Mouse (Mus musculus): Measurements from ENCODE around the gene Arhgap15.
A peak's percentile ranks its signal among the peaks of the same experiment; 100 is the strongest.

The Arhgap15 gene

DNA sequence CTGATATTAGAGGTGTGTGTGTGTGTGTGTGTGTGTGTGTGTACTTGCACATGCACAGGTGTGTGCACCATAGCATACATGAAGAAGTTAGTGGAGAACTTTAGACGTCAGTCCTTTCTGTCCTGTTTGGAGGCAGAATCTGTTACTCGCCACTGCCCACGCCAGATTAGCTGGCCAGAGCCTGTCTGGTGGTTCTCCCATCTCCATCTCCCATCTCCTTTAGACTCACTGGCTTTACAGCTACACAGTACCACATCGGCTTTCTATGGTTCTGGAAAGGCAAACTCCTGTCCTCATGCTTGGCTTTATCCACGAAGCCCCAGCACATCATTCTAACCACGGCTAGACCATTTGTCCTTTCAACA lies 608.2 kb downstream of the Arhgap15 start:
- no peak for DNase-seq

GRCm38 (mm10) chr2:44380225-44380624 lies 631.6 kb downstream of the Arhgap15 start:
- no peak for DNase-seq

DNA sequence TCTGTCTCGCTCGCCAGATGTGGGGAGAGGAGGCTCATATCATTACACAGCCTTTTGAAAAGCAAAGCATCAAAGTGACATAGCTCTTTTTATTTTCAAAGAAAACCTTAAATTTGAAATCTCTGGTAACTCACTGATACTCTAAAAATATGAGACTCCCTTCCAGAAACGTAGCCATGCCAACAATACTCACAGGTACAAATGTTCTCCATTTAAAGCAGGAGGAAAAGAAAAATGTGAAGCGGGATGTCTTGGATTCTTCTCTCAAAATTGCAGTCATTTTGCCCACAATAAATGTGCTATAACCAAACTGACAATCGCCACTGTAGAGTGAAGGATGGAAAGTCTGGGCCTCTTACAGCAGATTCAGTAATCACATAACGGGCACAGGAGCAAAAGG lies 635.9 kb downstream of the Arhgap15 start:
- no peak for DNase-seq

GRCm38 (mm10) chr2:44389556-44389955 lies 640.9 kb downstream of the Arhgap15 start:
- DNase-seq: no peak

GRCm38 (mm10) chr2:44393789-44394188 lies 645.2 kb downstream of the Arhgap15 start:
- DNase-seq: no peak

DNA sequence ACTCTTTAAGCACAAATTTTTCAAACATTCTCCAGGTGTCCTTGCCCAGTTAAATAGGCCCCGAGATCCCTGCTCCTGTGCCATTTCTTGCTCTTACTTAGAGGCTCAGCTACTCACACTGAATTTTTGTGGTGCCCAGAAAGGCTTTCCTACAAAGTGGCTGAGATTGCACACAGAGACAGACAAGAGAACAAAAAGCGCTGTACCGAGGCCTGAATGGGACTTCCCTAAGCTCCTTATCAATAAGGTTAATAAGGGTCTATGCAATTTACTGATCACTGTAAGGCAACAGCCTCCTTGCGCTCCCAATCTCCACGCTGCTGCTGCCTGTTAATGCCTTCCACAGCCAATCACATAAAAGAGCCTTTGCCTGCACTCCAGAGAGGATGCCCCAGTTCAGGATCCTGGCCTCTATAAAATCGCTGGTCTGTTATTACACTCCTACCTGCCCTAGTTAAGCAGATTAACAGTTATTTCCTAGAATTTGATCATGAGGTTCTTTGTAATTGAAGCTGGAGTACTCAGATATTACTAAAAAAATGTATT lies 646.4 kb downstream of the Arhgap15 start:
- no peak for DNase-seq

DNA sequence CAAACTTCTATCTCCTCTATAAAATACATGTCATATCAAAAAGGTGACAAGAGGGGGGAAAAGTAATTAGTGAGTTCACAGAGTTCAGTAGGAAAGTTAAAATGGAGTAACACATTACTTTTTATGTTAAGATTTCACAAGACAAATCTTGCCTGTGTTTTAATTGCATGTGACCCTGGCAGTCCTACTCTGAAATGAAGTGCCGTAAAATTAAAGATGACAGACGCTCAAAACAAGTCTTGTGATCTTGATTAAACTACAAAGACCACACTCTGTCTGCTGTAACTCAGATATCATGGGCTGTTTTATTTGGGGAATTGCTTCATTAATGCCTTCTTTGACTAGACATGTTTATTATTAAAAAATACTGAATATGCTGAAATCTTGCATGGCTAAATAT lies 647.0 kb downstream of the Arhgap15 start:
- DNase-seq: no peak

- no peak for DNase-seq
Measured at GRCm38 (mm10) chr2:44397209-44397608, 648.6 kb downstream of the Arhgap15 start.

DNA sequence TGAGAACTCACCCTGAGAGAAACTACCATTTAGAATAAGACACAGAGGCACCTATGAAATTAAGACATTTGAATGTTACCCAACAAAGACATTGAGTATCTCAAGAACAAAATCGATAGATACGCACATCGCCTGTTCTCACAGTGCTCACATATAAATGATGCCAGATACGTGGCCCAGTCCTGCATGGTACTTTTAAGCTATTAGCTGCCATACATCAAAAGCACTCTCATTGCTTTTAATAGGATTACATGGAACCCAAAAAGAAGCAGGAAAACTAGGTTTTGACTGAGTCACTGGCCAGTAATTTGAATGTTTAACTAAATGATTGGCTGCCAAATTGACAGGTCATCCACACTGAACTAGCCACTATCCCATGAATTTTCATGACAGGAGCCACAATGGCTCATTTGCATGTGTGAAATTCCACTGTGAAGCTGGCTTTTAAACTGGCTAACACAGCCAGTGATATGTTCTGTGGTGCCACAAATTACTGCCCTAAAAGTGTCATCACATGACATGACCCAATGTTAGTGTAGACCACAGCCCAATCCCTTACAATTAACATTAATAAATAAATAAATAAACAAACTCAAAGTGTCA lies 649.2 kb downstream of the Arhgap15 start:
- DNase-seq: no peak

DNA sequence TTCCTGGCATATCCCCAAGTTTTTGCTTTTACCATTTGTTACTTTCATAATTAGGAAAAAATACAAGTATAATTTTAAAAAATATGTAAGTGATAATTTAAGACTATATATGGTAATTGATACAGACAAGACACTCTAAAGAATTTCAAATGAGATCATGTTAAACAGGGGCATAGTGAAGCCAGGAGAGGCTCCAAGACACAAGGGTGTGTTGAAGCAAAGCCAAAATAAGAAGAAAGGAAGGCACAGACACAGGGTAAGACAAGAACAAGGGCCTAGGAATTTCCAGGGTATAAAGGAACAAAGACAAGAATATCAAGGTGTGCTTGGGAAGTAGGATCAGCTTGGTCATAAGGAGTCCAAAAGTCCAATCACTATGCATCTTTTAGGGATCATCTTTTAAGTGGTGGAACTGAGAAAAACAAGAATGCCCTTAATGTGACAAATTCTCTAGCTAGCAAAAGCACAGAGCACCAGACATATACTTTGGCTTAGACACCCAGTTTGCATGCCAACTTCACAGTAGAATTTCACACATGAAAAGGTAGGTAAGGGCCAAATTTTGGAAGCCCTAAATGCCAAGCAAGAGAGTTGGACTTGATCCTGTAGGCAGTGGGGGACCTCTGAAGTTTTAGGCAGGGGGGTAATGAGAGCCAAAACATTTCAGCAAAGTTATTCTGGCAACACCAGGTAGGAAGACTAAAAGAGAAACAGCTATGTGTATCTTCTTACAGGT lies 650.7 kb downstream of the Arhgap15 start:
- no peak for DNase-seq

DNA sequence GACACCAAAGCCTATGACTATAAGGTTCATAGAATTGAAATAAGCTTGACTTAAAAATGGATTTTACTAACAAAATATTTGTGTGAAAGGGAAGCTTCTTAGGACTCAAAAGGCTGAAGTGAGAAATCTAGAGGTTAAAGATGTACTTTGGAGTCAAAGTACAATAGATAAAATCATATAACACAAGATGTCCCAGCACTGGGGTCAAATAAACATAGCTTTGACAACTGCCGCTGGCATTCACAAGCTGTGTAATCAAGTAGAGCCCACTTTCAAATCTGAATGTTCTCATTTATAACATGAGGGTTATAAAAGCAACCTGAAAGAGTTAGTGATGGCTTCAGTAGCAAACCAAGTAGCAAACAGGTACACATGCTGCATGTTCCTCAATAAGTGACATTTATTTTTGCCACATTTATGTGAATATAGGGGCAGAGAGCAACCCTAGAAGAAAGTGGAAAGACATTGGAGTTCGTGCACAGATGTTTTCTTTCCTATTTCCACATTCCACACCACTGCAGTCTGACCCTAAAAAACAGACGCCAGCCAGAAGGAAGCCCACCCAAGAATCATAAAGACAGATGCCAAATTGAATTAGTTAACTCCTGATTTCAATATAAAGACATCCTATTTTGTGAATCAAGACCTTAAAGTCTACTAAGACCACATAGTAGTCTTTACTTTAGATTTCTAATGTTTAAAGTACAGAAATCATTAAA lies 653.2 kb downstream of the Arhgap15 start:
- DNase-seq: peak in 1 of 2 experiments; percentile 26

DNA sequence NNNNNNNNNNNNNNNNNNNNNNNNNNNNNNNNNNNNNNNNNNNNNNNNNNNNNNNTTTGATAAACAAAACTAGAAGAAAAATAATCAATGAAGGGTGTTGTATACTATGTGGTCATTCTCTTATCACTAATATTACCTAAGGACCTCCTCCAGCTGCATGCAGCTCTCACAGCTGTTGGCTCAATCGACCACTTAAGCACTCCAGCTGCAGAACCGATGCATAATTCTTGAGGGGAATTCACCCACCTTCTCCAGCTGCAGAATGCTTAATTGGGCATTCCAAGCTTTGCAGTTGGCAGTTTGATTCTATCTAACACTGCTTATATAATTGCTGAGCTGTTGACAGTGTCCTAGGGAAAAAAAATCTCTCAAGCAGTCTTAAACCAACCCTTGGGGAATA lies 663.0 kb downstream of the Arhgap15 start:
- DNase-seq: no peak

- no peak for DNase-seq
Measured at GRCm38 (mm10) chr2:44416331-44416730, 667.7 kb downstream of the Arhgap15 start.

- no peak for DNase-seq
Measured at GRCm38 (mm10) chr2:44419547-44420225, 671.1 kb downstream of the Arhgap15 start.

DNA sequence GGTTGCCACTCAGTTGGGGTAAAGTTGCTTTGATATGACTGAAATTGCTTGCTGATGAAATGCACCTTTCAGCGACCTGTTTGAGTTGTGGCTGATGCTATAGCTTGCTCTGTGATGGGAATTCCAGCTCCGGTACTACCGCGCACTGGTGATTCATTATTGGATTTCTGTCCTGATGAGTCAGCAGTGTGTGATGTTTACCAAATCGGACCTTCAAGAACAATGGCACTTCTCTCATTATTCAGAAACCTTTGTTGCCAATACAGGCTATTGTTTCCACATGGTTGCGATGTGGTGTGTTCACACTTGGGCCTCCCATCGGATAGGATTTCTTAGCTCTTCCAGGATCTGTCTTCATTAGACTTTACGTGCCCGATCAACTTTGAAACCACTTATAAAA lies 681.9 kb downstream of the Arhgap15 start:
- DNase-seq: no peak

GRCm38 (mm10) chr2:44436652-44437051 lies 688.0 kb downstream of the Arhgap15 start:
- DNase-seq: no peak

DNA sequence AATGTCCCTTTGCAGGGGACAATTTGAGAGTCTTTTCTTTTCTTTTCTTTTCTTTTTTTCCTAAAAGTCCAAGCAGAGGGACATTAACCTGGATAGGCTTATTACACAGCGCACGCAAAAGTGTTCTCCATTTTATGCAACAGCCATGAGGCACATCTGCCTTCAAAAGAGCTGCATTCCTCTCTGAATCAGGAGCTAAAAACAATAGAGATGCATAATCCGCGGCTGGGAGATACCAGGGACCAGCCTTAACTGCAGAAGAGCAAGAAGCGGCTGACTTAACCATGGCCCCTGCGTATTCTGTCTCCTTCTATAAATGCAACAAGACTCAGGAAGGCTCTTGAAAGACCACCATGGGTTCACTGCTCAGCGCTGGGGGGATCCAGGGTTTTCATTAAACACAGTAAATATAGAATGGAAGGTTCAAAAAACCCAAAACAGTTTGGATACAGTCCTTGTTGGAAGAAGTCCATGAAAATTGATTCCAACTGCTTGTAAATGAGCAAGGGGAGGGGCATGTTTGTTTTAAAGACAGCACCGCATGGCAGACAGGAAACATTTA lies 689.0 kb downstream of the Arhgap15 start:
- no peak for DNase-seq

DNA sequence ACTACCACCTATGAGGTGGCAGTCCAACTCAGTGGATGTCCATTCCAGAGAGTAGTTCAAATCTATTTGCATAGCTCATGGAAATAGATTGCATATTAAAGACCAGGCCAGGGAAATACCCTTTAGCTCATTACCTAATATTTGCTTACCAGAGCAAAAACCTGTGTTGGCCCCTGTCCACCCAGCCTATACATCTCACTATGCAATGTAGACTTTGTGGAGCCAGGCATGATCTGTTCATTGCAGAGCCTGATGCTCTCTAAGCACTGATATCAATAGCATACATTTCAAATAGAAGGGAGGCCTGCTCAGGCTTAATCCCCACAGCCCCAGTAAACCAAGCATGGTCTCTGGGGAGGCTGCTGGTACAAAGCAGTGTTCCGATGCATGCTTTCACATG lies 689.4 kb downstream of the Arhgap15 start:
- DNase-seq: no peak

GRCm38 (mm10) chr2:44444938-44445337 lies 696.3 kb downstream of the Arhgap15 start:
- DNase-seq: no peak

Data from lung, postnatal 4 days (tissue).